Mouse (Mus musculus): ENCODE data around the gene Cic. TPM values are rescaled to one million over a fixed set of nuclear protein-coding genes. Genes with fewer than 3 reads are reported as not detected.

The Cic gene
- polyA plus RNA-seq, 1 experiment from 2014 or later, result 38.0 TPM

DNA sequence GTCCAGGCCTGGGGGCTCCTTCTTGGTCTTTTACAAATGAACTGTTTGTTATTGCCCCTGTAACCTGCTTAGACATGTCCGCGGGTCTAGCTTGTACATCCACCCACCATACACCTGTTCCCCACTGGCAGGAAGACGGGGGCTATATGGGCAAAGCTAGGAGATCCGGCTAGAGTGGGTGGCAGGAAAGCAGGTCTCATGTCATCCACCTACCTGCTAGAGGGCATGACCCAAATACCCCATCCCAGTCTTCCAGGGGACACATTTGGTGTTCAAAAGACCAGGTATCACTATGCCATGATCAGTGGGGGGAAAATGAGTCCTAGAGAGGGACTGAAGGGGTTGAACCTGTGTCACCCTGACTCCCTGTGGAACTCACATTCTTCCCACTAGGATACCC lies 9.9 kb downstream of the Cic start:
- H3K36me3 ChIP-seq (ENCODE audit: control insufficient read depth, insufficient read depth, low read length), result peaks cover 15% of the 10 kb centered on the region
- DNase-seq (ENCODE audit: low spot score) (no peak), ATAC-seq (replicated peaks; ENCODE audit: low FRiP score, low TSS enrichment, low read depth) (no peak)
- 90% methylated on average over 4 of the region's 4 CpGs for WGBS
- no peaks in the 10 kb centered on the region for H3K9me3 ChIP-seq (ENCODE audit: control insufficient read depth, low read length)
- H3K9ac ChIP-seq (ENCODE audit: low read length), result peak overlapping the region; percentile 71
- no peaks in the 10 kb centered on the region for H3K27me3 ChIP-seq (replicated peaks; ENCODE audit: control insufficient read depth, insufficient read depth, low read length)
- peak overlapping the region; percentile 95; the same call in 1 of the 2 replicates for H3K27ac ChIP-seq (ENCODE audit: low read depth)
- peak overlapping the region; percentile 60 for H3K4me2 ChIP-seq (ENCODE audit: low read length)
- peaks cover 30% of the 10 kb centered on the region for H3K4me1 ChIP-seq (replicated peaks; ENCODE audit: control insufficient read depth, insufficient read depth, low read length)
- H3K4me3 ChIP-seq (ENCODE audit: low read depth, low read length), result no peak overlapping the region

DNA sequence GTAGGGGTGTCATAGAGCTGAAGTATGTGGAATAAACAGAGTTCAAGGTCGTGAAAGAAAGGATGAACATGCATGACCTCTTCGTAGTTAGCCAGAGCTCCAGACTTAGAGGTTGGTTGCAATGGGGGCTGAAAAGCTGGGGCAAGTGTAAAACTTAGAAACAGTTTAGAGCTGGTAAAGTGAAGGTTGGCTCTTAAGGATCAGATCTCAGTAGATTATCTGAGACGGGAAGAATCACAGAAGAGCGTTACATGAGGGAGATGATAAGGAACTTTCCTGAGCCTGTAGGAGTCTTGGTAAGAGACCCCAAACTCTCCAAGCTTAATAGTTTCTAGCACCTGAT lies 10.5 kb downstream of the Cic start:
- Histone ChIP-seq H3K4me2 (ENCODE audit: low read length) (peak overlapping the region; percentile 60), H3K36me3 (ENCODE audit: control insufficient read depth, insufficient read depth, low read length) (peaks cover 9% of the 10 kb centered on the region; the same call in 1 of the 2 replicates), H3K4me3 (ENCODE audit: low read depth, low read length) (peak overlapping the region; percentile 50), H3K27ac (ENCODE audit: low read depth) (peak overlapping the region; percentile 95), H3K9me3 (ENCODE audit: control insufficient read depth, low read length) (no peaks in the 10 kb centered on the region), H3K27me3 (replicated peaks; ENCODE audit: control insufficient read depth, insufficient read depth, low read length) (no peaks in the 10 kb centered on the region), H3K9ac (ENCODE audit: low read length) (peak overlapping the region; percentile 71), H3K4me1 (replicated peaks; ENCODE audit: control insufficient read depth, insufficient read depth, low read length) (peaks cover 31% of the 10 kb centered on the region)
- 12% methylated on average over 4 of the region's 4 CpGs for WGBS
- ATAC-seq (replicated peaks; ENCODE audit: low FRiP score, low TSS enrichment, low read depth) (no peak), DNase-seq (ENCODE audit: low spot score) (no peak)

DNA sequence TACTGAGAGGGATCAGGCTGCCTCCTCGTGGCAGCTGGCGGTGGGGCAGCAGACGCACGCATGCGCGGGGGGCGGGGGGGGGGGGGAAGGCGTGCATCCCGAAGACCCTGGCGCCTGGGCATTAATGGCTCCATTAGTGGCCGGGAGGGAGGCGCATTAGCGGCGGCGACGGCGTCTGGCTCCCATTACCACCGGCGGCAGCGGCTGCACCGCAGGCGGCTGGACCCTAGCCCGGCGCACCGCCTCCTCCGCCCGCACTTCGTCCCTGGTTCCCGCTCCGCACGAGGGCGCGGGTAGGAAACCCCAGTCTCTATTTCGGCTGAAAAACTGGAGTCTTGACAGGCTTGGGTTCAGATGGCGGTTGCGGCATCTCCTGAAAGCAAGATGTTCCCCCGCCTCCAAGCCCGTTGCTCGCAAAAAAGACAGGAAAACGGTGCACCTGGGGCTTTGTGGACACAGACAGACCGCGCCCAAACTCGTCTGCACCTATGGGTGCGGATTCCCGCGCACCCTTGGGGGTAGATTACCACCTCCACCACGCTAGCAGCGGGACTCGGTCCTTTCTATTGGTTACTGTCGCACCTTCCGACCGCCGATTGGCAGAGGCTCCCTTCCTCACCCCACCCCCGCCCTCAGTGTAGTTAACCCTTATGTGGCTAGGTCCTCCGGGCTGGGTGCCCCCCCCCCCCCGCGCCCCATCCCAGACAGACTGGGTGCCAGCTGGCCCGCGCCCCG lies 11.0 kb downstream of the Cic start:
- H3K4me1 ChIP-seq (replicated peaks; ENCODE audit: control insufficient read depth, insufficient read depth, low read length), result peaks cover 36% of the 10 kb centered on the region
- peak overlapping the region; percentile 95 for H3K27ac ChIP-seq (ENCODE audit: low read depth)
- WGBS, result under 1% methylated on average over 59 of the region's 60 CpGs
- DNase-seq (ENCODE audit: low spot score) (peak; percentile 95), ATAC-seq (replicated peaks; ENCODE audit: low FRiP score, low TSS enrichment, low read depth) (peak; percentile 70)
- peak overlapping the region; percentile 71 for H3K9ac ChIP-seq (ENCODE audit: low read length)
- H3K27me3 ChIP-seq (replicated peaks; ENCODE audit: control insufficient read depth, insufficient read depth, low read length), result no peaks in the 10 kb centered on the region
- peak overlapping the region; percentile 60 for H3K4me2 ChIP-seq (ENCODE audit: low read length)
- peaks cover 4% of the 10 kb centered on the region; the same call in 1 of the 2 replicates for H3K36me3 ChIP-seq (ENCODE audit: control insufficient read depth, insufficient read depth, low read length)
- peak overlapping the region; percentile 50 for H3K4me3 ChIP-seq (ENCODE audit: low read depth, low read length)
- no peaks in the 10 kb centered on the region for H3K9me3 ChIP-seq (ENCODE audit: control insufficient read depth, low read length)

DNA sequence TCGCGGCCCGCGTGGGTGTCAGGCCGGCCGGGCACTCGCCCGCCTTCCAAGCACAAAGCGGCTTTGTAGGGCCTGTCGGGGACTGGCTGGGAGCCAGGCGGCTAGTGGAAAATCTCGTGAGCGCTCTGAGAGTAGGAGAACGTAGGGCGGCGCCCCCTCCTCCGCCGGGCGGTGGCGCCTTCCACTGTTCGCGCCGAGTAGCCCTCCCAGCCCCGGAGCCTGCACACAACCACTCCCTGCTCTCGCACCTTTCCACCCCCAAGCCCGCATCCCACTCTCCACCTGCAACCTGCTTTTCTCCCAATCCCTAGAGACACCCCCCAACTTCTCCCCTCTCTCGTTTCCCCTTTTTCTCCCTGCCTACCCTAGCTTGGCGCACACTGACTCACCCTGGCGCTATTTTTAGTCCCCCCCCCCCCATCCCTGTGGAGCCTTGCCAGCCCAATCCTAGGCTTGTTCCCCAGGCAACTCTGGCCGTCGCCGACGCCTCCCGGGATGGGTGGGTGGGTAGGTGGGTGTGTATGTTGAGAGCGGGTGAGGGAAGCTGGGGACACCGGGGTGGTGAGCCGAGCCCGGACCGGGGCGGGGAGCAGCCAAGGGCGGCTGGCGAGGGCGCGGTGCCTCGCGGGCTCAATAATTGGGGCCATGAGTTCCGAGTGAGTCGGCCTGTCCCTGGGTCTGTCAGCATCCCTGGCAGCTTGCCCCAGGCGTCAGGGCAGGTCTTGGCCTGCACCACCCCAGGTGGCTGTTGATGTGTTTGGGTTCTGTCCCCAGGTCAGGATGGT lies 11.8 kb downstream of the Cic start:
- no peaks in the 10 kb centered on the region for H3K9me3 ChIP-seq (ENCODE audit: control insufficient read depth, low read length)
- H3K36me3 ChIP-seq (ENCODE audit: control insufficient read depth, insufficient read depth, low read length), result no peaks in the 10 kb centered on the region
- peak overlapping the region; percentile 60 for H3K4me2 ChIP-seq (ENCODE audit: low read length)
- no peaks in the 10 kb centered on the region for H3K27me3 ChIP-seq (replicated peaks; ENCODE audit: control insufficient read depth, insufficient read depth, low read length)
- ATAC-seq (replicated peaks; ENCODE audit: low FRiP score, low TSS enrichment, low read depth) (peak; percentile 58), DNase-seq (ENCODE audit: low spot score) (no peak)
- peak overlapping the region; percentile 71 for H3K9ac ChIP-seq (ENCODE audit: low read length)
- peak overlapping the region; percentile 95 for H3K27ac ChIP-seq (ENCODE audit: low read depth)
- peak overlapping the region; percentile 50 for H3K4me3 ChIP-seq (ENCODE audit: low read depth, low read length)
- under 1% methylated on average over 45 of the region's 49 CpGs for WGBS
- H3K4me1 ChIP-seq (replicated peaks; ENCODE audit: control insufficient read depth, insufficient read depth, low read length), result peaks cover 44% of the 10 kb centered on the region

DNA sequence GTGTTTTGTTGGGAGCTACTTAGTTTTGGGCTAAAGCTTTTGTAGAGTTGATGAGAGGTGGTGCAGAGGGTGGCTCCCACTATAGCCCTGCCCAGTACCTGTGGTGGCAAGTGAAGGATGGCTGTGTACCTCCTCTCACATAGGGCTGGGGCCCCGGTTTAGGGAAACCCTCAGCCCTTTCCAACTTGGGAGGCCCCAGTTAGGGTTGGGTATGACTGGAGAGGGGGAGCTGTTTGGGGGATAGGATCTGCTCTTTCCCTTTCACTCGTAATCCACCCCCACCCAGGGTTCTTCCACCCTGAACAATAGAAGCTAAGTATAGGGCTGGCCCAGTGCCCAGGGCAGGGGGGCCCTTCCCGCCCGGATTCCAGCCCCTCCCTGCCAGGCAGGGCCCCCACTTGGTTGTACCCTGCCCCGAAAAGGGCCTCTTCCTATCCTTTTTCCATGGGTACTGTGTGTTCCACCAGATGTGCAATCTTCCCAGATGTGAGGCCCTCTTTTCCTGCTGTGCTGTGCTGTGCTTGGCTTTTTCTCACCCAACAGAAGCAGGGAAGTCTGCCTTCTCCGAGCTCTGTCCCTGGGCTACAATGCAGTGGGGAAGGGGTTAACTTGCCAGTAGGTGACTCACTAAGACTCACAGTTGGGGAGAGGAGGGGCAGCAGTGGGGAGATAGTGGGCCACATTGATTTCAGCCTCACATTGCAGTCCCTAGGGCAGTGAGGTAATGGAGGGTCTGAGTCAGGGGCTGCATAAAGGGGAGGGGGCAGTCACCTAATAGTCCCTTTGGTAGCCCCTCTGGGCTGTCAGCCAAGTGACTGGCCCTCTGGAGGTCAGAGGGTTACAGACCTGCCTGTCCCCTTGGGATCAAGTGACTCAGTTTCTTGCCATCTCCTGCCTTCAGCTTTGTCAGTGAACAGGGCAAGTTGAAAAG lies 12.6 kb downstream of the Cic start:
- Histone ChIP-seq H3K4me1 (replicated peaks; ENCODE audit: control insufficient read depth, insufficient read depth, low read length) (peaks cover 45% of the 10 kb centered on the region), H3K9me3 (ENCODE audit: control insufficient read depth, low read length) (no peaks in the 10 kb centered on the region), H3K4me2 (ENCODE audit: low read length) (peak overlapping the region; percentile 60), H3K27me3 (replicated peaks; ENCODE audit: control insufficient read depth, insufficient read depth, low read length) (no peaks in the 10 kb centered on the region), H3K9ac (ENCODE audit: low read length) (peak overlapping the region; percentile 71), H3K27ac (ENCODE audit: low read depth) (peak overlapping the region; percentile 95), H3K36me3 (ENCODE audit: control insufficient read depth, insufficient read depth, low read length) (peaks cover 8% of the 10 kb centered on the region), H3K4me3 (ENCODE audit: low read depth, low read length) (peak overlapping the region; percentile 50)
- under 1% methylated on average over 6 of the region's 6 CpGs for WGBS
- ATAC-seq (replicated peaks; ENCODE audit: low FRiP score, low TSS enrichment, low read depth) (peak; percentile 5), DNase-seq (ENCODE audit: low spot score) (peak; percentile 81)

DNA sequence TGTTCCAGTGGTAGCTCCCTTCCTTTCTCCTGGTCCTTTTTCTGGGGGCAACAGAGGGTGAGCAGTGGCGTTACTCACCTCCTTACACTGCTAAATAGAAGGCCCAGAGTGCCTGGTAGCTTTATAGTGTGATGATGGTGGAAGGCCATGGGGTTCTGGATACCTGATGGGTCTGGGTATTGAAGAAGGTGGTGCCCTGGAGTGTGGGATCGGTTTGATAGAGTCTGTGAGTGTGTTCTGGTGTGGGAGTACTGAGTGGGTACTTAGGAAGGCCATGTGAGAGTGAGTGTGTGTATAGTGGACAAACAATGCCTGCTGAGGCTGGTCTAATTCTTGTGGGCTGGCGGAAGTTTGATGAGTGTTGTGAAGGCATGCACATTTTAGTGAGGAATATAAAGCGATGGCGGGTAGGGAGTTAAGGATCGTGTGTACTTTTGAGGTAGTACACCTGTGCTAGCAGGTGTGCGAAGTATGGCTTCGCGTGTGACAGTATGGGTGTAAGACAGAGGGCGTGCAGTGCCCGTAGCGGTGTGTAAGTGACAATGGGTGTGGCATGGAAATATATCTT lies 13.7 kb downstream of the Cic start:
- peaks cover 45% of the 10 kb centered on the region for H3K4me1 ChIP-seq (replicated peaks; ENCODE audit: control insufficient read depth, insufficient read depth, low read length)

DNA sequence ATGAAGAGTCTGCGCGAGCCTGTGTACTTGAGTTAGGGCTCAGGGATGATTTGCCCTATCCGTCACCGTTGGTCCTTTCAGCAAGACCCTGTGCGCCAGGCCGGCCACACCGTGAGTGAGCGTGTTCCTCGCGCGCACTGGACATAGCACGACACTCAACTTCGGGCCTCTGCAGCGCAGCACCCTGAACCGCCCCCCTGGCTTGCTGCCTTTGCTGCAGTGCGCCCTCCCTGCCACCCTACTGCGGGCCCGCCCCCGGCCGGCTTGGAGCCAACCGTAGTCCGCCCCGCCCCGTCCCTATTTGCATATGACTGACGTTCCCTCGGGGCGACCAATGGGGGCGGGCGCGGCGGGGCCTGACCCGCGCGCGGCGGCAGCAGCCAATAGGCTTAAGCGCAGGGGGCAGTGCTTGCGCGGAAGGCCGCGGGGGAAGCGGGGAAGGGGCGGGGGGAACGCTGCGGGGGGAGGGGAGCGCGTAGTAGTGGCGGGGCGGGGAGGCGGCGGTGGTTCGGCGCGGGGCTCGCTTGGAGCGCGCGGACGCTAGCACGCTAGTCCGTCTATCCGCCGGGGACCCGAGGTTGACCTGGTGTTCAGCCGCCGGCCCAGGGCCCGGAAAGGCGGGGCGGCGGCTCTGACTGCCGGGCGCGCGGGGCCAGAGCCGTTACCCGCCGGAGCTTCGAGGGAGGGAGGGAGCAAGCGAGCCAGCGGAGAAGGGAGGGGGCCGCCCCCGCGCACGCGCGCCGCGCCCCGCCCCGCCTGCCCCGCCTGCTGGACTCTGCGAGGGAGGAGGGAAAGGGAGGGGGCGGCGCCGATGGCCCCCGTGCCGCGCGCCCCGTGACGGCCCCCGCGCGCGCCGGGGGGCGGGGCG lies 14.5 kb downstream of the Cic start:
- H3K4me2 ChIP-seq (ENCODE audit: low read length), result peak overlapping the region; percentile 60
- peak; percentile 95 for DNase-seq (ENCODE audit: low spot score)
- H3K9me3 ChIP-seq (ENCODE audit: control insufficient read depth, low read length), result no peaks in the 10 kb centered on the region
- H3K9ac ChIP-seq (ENCODE audit: low read length), result peak overlapping the region; percentile 73
- no peaks in the 10 kb centered on the region for H3K27me3 ChIP-seq (replicated peaks; ENCODE audit: control insufficient read depth, insufficient read depth, low read length)
- peaks cover 45% of the 10 kb centered on the region for H3K4me1 ChIP-seq (replicated peaks; ENCODE audit: control insufficient read depth, insufficient read depth, low read length)
- peak overlapping the region; percentile 50 for H3K4me3 ChIP-seq (ENCODE audit: low read depth, low read length)
- peak overlapping the region; percentile 95 for H3K27ac ChIP-seq (ENCODE audit: low read depth)
- H3K36me3 ChIP-seq (ENCODE audit: control insufficient read depth, insufficient read depth, low read length), result peaks cover 27% of the 10 kb centered on the region
- WGBS, result 1% methylated on average over 59 of the region's 108 CpGs
- peak; percentile 69 for ATAC-seq (replicated peaks; ENCODE audit: low FRiP score, low TSS enrichment, low read depth)

More for the DNA sequence above, 13.7 kb downstream of the Cic start:
- Histone ChIP-seq H3K9ac (ENCODE audit: low read length) (peak overlapping the region; percentile 18; the same call in 1 of the 2 replicates), H3K9me3 (ENCODE audit: control insufficient read depth, low read length) (no peaks in the 10 kb centered on the region), H3K27ac (ENCODE audit: low read depth) (peak overlapping the region; percentile 95), H3K27me3 (replicated peaks; ENCODE audit: control insufficient read depth, insufficient read depth, low read length) (no peaks in the 10 kb centered on the region), H3K36me3 (ENCODE audit: control insufficient read depth, insufficient read depth, low read length) (peaks cover 20% of the 10 kb centered on the region), H3K4me3 (ENCODE audit: low read depth, low read length) (peak overlapping the region; percentile 50), H3K4me2 (ENCODE audit: low read length) (peak overlapping the region; percentile 60)
- peak; percentile 1; the same call in 1 of the 2 replicates for ATAC-seq (replicated peaks; ENCODE audit: low FRiP score, low TSS enrichment, low read depth)
- DNase-seq (ENCODE audit: low spot score), result peak; percentile 62
- WGBS, result 17% methylated on average over 12 of the region's 12 CpGs

Measured in intestine, embryonic 14.5 days (tissue).